ENCODE assay signal across 22 mouse cellular contexts in the genomic region with DNA sequence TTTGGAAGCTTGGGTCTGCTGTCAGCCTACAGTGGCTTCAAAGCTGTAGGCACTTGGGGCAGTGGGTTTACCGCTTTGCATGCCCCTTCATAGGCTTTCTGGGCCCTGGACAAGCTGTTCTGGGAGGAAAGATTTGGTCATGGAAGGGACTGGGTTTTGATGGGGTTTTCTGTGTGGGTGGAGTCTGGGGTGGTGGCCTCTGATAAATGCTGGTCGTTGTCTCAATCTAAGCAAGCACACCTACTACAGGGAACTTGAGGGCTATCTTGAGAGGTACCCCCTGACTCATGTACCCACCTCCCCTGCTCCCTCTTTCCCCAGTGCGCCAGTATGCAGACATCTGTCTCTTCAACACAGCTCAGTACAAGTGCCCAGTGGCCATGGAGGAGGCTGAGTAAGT. TPM values are rescaled to one million over a fixed set of nuclear protein-coding genes. Genes with fewer than 3 reads are reported as not detected.
DNase-seq lines count a peak whose midpoint lies in the region; ATAC-seq and TF ChIP-seq lines count a peak whose summit lies in the region.
"Had no signal": no experiment of that assay in that cellular context is flagged by ENCODE, and none has a peak within 500 bp of the region (broad histone marks: within the 10 kb centered on the region; RNA-seq: fewer than 3 reads in every experiment).

No protein-coding gene starts in this region.

- no peaks in the 10 kb centered on the region for H3K9me3 ChIP-seq in liver, embryonic 13.5 days (replicated peaks)
- no peaks in the 10 kb centered on the region for H3K9me3 ChIP-seq in midbrain, postnatal 0 days (ENCODE audit: low read length)
- H3K9me3 ChIP-seq: forebrain, embryonic 15.5 days; heart, embryonic 15.5 days; midbrain, embryonic 10.5 days had no signal

- peak overlapping the region; percentile 99 for H3K27ac ChIP-seq in liver, embryonic 13.5 days
- no peak overlapping the region for H3K27ac ChIP-seq in midbrain, postnatal 0 days (ENCODE audit: low read depth, low read length)
- H3K27ac ChIP-seq: forebrain, embryonic 15.5 days; heart, embryonic 15.5 days; midbrain, embryonic 10.5 days had no signal

- H3K27me3 ChIP-seq in liver, embryonic 13.5 days = no peaks in the 10 kb centered on the region
- H3K27me3 ChIP-seq in midbrain, postnatal 0 days (ENCODE audit: insufficient read depth, low read length) = no peaks in the 10 kb centered on the region
- H3K27me3 ChIP-seq: forebrain, embryonic 15.5 days; heart, embryonic 15.5 days had no signal

- ATAC-seq in liver, embryonic 13.5 days (ENCODE audit: low read depth) = peak; percentile 67
- ATAC-seq in midbrain, postnatal 0 days (ENCODE audit: low FRiP score) = no peak
- ATAC-seq: forebrain, embryonic 15.5 days; hindbrain, embryonic 16.5 days; intestine, embryonic 16.5 days had no signal

- H3K9ac ChIP-seq in liver, embryonic 13.5 days = peak overlapping the region; percentile 92
- H3K9ac ChIP-seq in midbrain, postnatal 0 days (replicated peaks; ENCODE audit: low read length, poor library complexity, severe bottlenecking) = no peak overlapping the region
- H3K9ac ChIP-seq: forebrain, embryonic 15.5 days; heart, embryonic 15.5 days had no signal

- DNase-seq in spleen, adult 12 weeks (ENCODE audit: low spot score) = peak; percentile 32
- DNase-seq in spleen, adult 18-20 months = no peak
- DNase-seq in c-Kit-positive CD71-positive TER-119-positive erythroid progenitor cells, embryonic 14.5 days (ENCODE audit: low spot score) = peak; percentile 79
- DNase-seq in liver, embryonic 13.5 days = peak; percentile 73
- no peak for DNase-seq in right cerebral cortex, adult 18-20 months
- DNase-seq in testis, postnatal 10 days (ENCODE audit: low spot score) = no peak
- DNase-seq in midbrain, postnatal 0 days (ENCODE audit: low spot score) = no peak
- DNase-seq: adrenal gland, adult 8-10 months; B cell, adult 2 months; cerebellum, adult 11-12 months; cerebellum, postnatal 14 days; kidney, postnatal 36 days; lung, adult 2 months; lung, postnatal 4 days; retina, postnatal 1 day; thymus, adult 18-20 months had no signal

- WGBS in liver, embryonic 13.5 days (ENCODE audit: insufficient replicate concordance) = 18% methylated on average over 3 of the region's 3 CpGs
- WGBS in midbrain, postnatal 0 days = 96% methylated on average over 3 of the region's 3 CpGs

- H3K36me3 ChIP-seq in liver, embryonic 13.5 days = peaks cover 70% of the 10 kb centered on the region
- H3K36me3 ChIP-seq in midbrain, postnatal 0 days (ENCODE audit: insufficient read depth, low read length) = peaks cover 83% of the 10 kb centered on the region

- TF ChIP-seq CTCF in midbrain, postnatal 0 days (IDR thresholded peaks at IDR 0.05) = no peak

- H3K4me2 ChIP-seq in liver, embryonic 13.5 days = peak overlapping the region; percentile 83
- H3K4me2 ChIP-seq in midbrain, postnatal 0 days (ENCODE audit: low read depth, low read length, poor library complexity, severe bottlenecking) = no peak overlapping the region
- H3K4me2 ChIP-seq: forebrain, embryonic 15.5 days; heart, embryonic 15.5 days had no signal

- peak overlapping the region; percentile 77 for H3K4me3 ChIP-seq in liver, embryonic 13.5 days (replicated peaks)
- H3K4me3 ChIP-seq in midbrain, postnatal 0 days (ENCODE audit: low read depth, low read length) = no peak overlapping the region
- H3K4me3 ChIP-seq: forebrain, embryonic 15.5 days; heart, embryonic 15.5 days; midbrain, embryonic 10.5 days had no signal

- H3K4me1 ChIP-seq in liver, embryonic 13.5 days (replicated peaks) = peaks cover 64% of the 10 kb centered on the region
- H3K4me1 ChIP-seq in midbrain, postnatal 0 days (ENCODE audit: insufficient read depth, low read length) = no peaks in the 10 kb centered on the region
- H3K4me1 ChIP-seq: forebrain, embryonic 15.5 days had no signal

RNA-seq across cellular contexts. Expression of a gene that starts 34.2 kb away (rescaled TPM):
- 0.16 and 0.22 TPM in 2 replicates for polyA plus RNA-seq in liver, embryonic 13.5 days (2015; fragmentation: Nextera tagmentation; extraction: Ambion mirVana)
- 2.8 and 4.5 TPM in 2 replicates for total RNA-seq in midbrain, postnatal 0 days (2014; rRNA removed)
- 1.7 and 2.3 TPM in 2 replicates for polyA plus RNA-seq in midbrain, postnatal 0 days (2015; fragmentation: Nextera tagmentation; extraction: Ambion mirVana)
- total RNA-seq: hematopoietic stem cell, adult 5-6 weeks had no signal

RNA-seq across cellular contexts. Expression of a gene that starts 57.4 kb away (rescaled TPM):
- polyA plus RNA-seq in liver, embryonic 13.5 days (2015; fragmentation: Nextera tagmentation; extraction: Ambion mirVana) = 96.5 and 121 TPM in 2 replicates
- 118 and 163 TPM in 2 replicates for total RNA-seq in midbrain, postnatal 0 days (2014; rRNA removed)
- 14.2 and 15.0 TPM in 2 replicates for polyA plus RNA-seq in midbrain, postnatal 0 days (2015; fragmentation: Nextera tagmentation; extraction: Ambion mirVana)

Comparison
In these comparisons a context has a peak if more than half of its experiments do, and no peak if none do; other contexts are left out.
1. DNase-seq: peak in spleen, adult 12 weeks (single experiment), c-Kit-positive CD71-positive TER-119-positive erythroid progenitor cells, embryonic 14.5 days (single experiment) and liver, embryonic 13.5 days (single experiment); none in spleen, adult 18-20 months (0 of 2), right cerebral cortex, adult 18-20 months (single experiment), testis, postnatal 10 days (single experiment) and midbrain, postnatal 0 days (single experiment).